Mouse (Mus musculus): Measurements from ENCODE around the gene Hist1h2af. TPM values are rescaled to one million over a fixed set of nuclear protein-coding genes. Genes with fewer than 3 reads are reported as not detected.
A peak's percentile ranks its signal among the peaks of the same experiment; 100 is the strongest.
"Not testable (repeated sequence)": the region's sequence is repeated elsewhere in the genome, so short reads cannot be mapped to it uniquely, and the experiment has no call there.

The Hist1h2af gene
- polyA plus RNA-seq, 1 experiment from 2014 or later = 2.7 TPM

DNA sequence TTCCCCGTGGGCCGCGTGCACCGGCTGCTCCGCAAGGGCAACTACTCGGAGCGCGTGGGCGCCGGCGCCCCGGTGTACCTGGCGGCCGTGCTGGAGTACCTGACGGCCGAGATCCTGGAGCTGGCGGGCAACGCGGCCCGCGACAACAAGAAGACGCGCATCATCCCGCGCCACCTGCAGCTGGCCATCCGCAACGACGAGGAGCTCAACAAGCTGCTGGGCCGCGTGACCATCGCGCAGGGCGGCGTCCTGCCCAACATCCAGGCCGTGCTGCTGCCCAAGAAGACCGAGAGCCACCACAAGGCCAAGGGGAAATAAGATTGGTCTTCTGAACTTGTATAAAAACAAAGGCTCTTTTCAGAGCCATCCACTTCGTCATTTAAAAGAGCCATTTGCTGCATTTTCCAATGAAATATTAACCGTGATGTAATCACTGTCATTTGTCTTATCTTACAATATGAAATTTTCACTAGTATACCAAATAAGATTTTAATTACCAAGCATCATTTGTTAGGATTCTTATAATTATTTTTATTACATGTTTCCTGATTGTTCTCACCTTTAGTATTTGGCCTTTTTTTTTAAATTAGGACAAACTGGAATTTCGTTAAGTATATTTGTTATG lies 41.0 kb downstream of the Hist1h2af start:
- H3K9me3 ChIP-seq (replicated peaks); ATAC-seq (ENCODE audit: insufficient number of reproducible peaks, low FRiP score, low TSS enrichment, low read depth); H3K27me3 ChIP-seq; H3K36me3 ChIP-seq; H3K9ac ChIP-seq: not testable (repeated sequence)
- peaks cover 29% of the 10 kb centered on the region for H3K4me1 ChIP-seq
- H3K27ac ChIP-seq (replicated peaks) = peak overlapping the region; percentile 96
- peak overlapping the region; percentile 49 for H3K4me3 ChIP-seq (replicated peaks)
- peak overlapping the region; percentile 67 for H3K4me2 ChIP-seq (replicated peaks)
- WGBS = 0% methylated on average over 5 of the region's 39 CpGs

DNA sequence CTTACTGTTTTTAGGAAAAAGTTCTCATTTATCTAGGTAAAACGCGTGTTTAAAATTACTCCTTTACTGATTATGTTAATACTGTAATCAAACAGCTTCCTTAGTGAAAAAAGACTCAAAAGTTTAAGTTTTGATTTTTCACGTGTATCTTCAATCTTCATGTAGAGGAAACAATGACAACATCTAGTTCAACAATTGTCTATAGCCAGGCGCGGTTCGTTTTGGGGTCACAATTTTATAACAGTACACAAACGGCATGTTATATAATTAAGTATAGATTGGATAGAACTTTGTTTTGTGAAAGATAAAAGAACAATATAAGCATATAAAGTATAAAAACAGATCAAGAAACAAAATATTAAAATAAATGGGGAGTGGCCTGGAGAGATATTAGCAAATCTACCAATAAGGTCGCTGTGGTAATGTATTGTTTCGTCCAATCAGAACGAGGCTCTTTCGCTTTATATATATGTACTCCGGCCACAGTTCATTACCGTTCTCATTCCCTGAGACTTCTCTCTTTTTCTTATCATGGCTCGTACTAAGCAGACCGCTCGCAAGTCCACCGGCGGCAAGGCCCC lies 41.7 kb downstream of the Hist1h2af start, which contains the start of gene Hist1h3d:
Gene Hist1h3d (plus strand): TSS at position 493 of the 581 bp plus-strand sequence.
- Histone ChIP-seq H3K36me3 (no peaks in the 10 kb centered on the region), H3K4me3 (replicated peaks) (peak within 1 kb of the TSS; percentile 46), H3K27ac (replicated peaks) (peak within 1 kb of the TSS; percentile 84), H3K9me3 (replicated peaks) (no peaks in the 10 kb centered on the region), H3K4me2 (replicated peaks) (peak within 1 kb of the TSS; percentile 67), H3K4me1 (peaks cover 26% of the 10 kb centered on the region), H3K9ac (peak within 1 kb of the TSS; percentile 44; the same call in 1 of the 2 replicates), H3K27me3 (no peaks in the 10 kb centered on the region)
- under 1% methylated on average over 18 of the region's 18 CpGs for WGBS
- ATAC-seq (ENCODE audit: insufficient number of reproducible peaks, low FRiP score, low TSS enrichment, low read depth) = peak; percentile 55

- Histone ChIP-seq H3K4me2 (replicated peaks) (peak overlapping the region; percentile 67), H3K27ac (replicated peaks) (peak overlapping the region; percentile 84), H3K4me3 (replicated peaks) (peak overlapping the region; percentile 46), H3K4me1 (peaks cover 28% of the 10 kb centered on the region), H3K9ac (peak overlapping the region; percentile 44; the same call in 1 of the 2 replicates)
- not testable (repeated sequence) for H3K27me3 ChIP-seq; ATAC-seq (ENCODE audit: insufficient number of reproducible peaks, low FRiP score, low TSS enrichment, low read depth); H3K36me3 ChIP-seq; H3K9me3 ChIP-seq (replicated peaks)
- under 1% methylated on average over 11 of the region's 40 CpGs for WGBS
Measured at GRCm38 (mm10) chr13:23575864-23576313, 42.2 kb downstream of the Hist1h2af start.

DNA sequence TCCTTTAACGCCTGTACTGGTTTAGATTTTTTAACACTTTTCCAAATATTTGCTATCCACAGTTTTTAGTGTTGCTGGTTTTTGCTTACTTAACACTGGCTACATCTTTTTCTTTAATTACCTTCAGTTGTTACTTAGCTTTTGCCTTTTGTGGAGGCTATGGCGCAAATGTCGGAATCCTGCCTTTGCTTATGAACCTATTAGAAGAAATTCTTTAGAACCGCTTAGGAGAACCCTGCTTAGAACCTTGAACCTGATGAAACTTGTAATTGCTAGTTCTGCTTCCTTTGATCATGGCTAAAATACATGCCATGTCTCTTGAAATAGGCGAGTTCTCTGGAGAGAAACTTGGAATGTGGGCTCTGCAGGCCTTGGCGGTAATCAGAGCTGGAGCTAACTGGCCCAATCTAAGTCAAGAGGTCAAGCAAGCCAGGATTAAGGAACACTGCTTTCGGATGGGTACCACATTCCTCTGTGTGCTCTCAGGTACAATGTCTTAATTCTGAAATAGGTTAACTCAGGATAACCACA lies 42.7 kb downstream of the Hist1h2af start:
- 3% methylated on average over 7 of the region's 7 CpGs for WGBS
- H3K36me3 ChIP-seq = no peaks in the 10 kb centered on the region
- peak overlapping the region; percentile 84 for H3K27ac ChIP-seq (replicated peaks)
- H3K9me3 ChIP-seq (replicated peaks) = no peaks in the 10 kb centered on the region
- no peak for ATAC-seq (ENCODE audit: insufficient number of reproducible peaks, low FRiP score, low TSS enrichment, low read depth)
- H3K9ac ChIP-seq = peak overlapping the region; percentile 12; the same call in 1 of the 2 replicates
- H3K4me1 ChIP-seq = peaks cover 30% of the 10 kb centered on the region
- H3K27me3 ChIP-seq = no peaks in the 10 kb centered on the region
- peak overlapping the region; percentile 67 for H3K4me2 ChIP-seq (replicated peaks)
- H3K4me3 ChIP-seq (replicated peaks) = peak overlapping the region; percentile 46

GRCm38 (mm10) chr13:23576906-23577639 lies 43.4 kb downstream of the Hist1h2af start:
- Histone ChIP-seq H3K4me3 (replicated peaks) (peak overlapping the region; percentile 46), H3K27me3 (no peaks in the 10 kb centered on the region), H3K4me2 (replicated peaks) (peak overlapping the region; percentile 67), H3K9ac (no peak overlapping the region), H3K4me1 (peaks cover 32% of the 10 kb centered on the region), H3K36me3 (no peaks in the 10 kb centered on the region), H3K27ac (replicated peaks) (peak overlapping the region; percentile 84), H3K9me3 (replicated peaks) (no peaks in the 10 kb centered on the region)
- no peak for ATAC-seq (ENCODE audit: insufficient number of reproducible peaks, low FRiP score, low TSS enrichment, low read depth)
- 32% methylated on average over 6 of the region's 6 CpGs for WGBS

- ATAC-seq (ENCODE audit: insufficient number of reproducible peaks, low FRiP score, low TSS enrichment, low read depth) = no peak
- Histone ChIP-seq H3K4me3 (replicated peaks) (no peak overlapping the region), H3K27ac (replicated peaks) (no peak overlapping the region), H3K27me3 (no peaks in the 10 kb centered on the region), H3K4me2 (replicated peaks) (no peak overlapping the region), H3K9me3 (replicated peaks) (no peaks in the 10 kb centered on the region), H3K36me3 (no peaks in the 10 kb centered on the region), H3K9ac (no peak overlapping the region), H3K4me1 (peaks cover 33% of the 10 kb centered on the region)
- 80% methylated on average over 1 of the region's 1 CpGs for WGBS
Measured at GRCm38 (mm10) chr13:23577835-23578234, 44.1 kb downstream of the Hist1h2af start.

DNA sequence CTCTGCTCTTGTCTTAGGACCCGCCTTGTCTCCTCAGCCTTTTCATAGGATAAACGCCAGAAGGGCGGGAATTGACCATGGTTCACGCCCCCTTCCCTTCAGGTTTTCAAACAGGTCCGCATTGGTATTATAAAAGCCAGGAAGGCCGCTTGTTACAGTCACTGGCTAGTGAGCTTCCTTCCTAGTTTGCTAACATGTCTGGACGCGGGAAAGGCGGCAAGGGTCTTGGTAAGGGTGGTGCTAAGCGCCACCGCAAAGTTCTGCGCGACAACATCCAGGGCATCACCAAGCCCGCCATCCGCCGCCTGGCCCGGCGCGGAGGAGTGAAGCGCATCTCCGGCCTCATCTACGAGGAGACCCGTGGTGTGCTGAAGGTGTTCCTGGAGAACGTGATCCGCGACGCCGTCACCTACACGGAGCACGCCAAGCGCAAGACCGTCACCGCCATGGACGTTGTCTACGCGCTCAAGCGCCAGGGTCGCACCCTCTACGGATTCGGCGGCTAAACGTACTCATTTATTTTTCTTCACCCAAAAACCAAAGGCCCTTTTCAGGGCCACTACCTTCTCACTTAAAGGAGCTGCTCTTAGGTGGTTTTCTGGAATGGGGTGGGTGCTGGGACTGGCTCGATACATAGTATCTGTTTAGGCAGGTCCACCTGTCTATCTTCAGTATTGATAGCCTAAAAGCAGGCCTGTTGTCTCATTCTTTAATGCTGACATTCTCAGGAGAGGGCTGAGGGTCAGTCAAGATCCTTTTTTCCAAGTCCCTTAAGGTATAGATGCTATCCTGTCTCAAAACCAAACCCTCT lies 47.9 kb downstream of the Hist1h2af start, which contains the start of gene Hist1h4d:
Gene Hist1h4d (plus strand): TSS at position 191 of the 811 bp plus-strand sequence.
- WGBS = under 1% methylated on average over 43 of the region's 43 CpGs
- peak within 1 kb of the TSS; percentile 31; the same call in 1 of the 2 replicates for H3K9ac ChIP-seq

DNA sequence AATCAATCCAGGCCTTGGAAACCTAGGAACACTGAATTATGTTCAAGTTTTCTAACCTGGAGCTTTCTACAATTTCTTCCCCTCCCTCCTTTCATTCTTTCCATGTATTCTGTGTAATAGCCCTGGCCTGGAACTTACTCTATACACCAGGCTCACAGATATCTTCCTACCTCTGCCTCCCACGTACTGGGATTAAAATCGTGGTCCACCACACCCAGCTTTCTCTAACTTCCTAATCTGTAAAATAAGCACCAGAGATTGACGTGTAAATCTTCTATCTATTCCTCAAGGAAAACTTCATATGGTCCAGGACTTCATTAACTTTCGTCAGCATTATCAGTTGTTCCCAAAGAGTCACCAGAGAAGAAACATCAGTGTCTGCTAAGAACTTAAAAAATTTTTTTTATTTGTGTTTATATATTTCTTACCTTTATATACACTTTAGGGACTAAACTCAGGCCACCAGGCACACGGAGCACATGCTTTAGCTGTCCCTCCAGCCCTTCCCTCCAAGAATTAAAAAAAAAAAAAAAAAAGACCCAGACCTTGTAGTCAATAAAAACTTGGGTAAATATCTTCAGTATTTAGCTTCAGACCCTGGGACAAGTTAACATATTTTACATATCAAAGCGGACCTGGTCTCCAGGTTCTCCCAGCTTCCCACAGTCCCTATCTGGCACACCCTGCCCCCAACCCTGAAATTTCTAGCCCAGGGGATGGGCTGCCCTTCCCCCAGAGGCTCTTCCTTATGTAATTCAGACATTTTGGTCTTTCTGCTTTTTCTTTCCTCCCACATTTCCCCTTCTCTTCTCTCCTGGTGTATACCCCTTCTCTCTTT lies 48.7 kb downstream of the Hist1h2af start:
- H3K4me2 ChIP-seq (replicated peaks) = peak overlapping the region; percentile 59
- peak overlapping the region; percentile 31; the same call in 1 of the 2 replicates for H3K9ac ChIP-seq
- H3K27ac ChIP-seq (replicated peaks) = peak overlapping the region; percentile 97
- peaks cover 29% of the 10 kb centered on the region for H3K4me1 ChIP-seq
- ATAC-seq (ENCODE audit: insufficient number of reproducible peaks, low FRiP score, low TSS enrichment, low read depth) = no peak
- H3K36me3 ChIP-seq = no peaks in the 10 kb centered on the region
- H3K9me3 ChIP-seq (replicated peaks) = no peaks in the 10 kb centered on the region
- H3K27me3 ChIP-seq = no peaks in the 10 kb centered on the region
- WGBS = 6% methylated on average over 6 of the region's 6 CpGs
- peak overlapping the region; percentile 53 for H3K4me3 ChIP-seq (replicated peaks)

More for the DNA sequence above, 47.9 kb downstream of the Hist1h2af start, which contains the start of gene Hist1h4d:
- peak within 1 kb of the TSS; percentile 97 for H3K27ac ChIP-seq (replicated peaks)
- peaks cover 36% of the 10 kb centered on the region for H3K4me1 ChIP-seq
- no peaks in the 10 kb centered on the region for H3K9me3 ChIP-seq (replicated peaks)
- H3K4me2 ChIP-seq (replicated peaks) = peak within 1 kb of the TSS; percentile 59
- no peaks in the 10 kb centered on the region for H3K36me3 ChIP-seq
- peak within 1 kb of the TSS; percentile 53 for H3K4me3 ChIP-seq (replicated peaks)
- peak; percentile 90 for ATAC-seq (ENCODE audit: insufficient number of reproducible peaks, low FRiP score, low TSS enrichment, low read depth)
- H3K27me3 ChIP-seq = no peaks in the 10 kb centered on the region

DNA sequence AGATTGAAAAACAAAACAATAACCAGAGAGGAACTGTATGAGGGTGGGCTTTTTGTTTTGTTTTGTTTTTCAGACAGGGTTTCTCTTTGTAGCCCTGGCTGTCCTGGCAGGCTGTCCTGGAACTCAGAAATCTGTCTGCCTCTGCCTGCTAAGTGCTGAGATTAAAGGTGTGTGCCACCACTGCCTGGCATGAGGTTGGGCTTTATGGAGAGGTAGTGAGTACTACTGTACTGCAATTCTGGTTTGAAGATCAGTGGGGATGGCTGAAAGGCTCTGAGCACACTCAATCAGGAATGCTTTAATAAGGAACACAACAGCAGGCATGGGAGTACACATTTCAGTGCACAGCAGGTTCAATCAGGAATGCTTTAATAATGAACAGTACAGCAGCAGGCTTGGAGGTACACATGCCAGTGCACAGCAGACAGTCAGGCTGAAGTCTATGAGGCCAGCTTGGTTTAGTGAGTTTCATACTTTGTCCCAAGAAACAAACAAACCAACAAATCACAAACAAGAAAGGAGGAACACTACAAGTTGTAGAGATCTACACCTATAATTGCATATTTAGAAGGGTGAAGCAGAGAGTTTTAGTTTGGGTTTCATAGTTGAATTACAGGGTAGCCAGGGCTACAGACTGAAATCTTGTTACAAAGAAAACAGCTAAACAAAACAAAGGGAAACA lies 49.8 kb downstream of the Hist1h2af start:
- H3K4me1 ChIP-seq = peaks cover 29% of the 10 kb centered on the region
- no peak overlapping the region for H3K9ac ChIP-seq
- no peak for ATAC-seq (ENCODE audit: insufficient number of reproducible peaks, low FRiP score, low TSS enrichment, low read depth)
- H3K9me3 ChIP-seq (replicated peaks) = no peaks in the 10 kb centered on the region
- H3K36me3 ChIP-seq = no peaks in the 10 kb centered on the region
- H3K4me2 ChIP-seq (replicated peaks) = 0 out of 2 replicates have a peak overlapping the region, but pooled peaks have one; percentile 10
- H3K4me3 ChIP-seq (replicated peaks) = 0 out of 2 replicates have a peak overlapping the region, but pooled peaks have one; percentile 1
- no peaks in the 10 kb centered on the region for H3K27me3 ChIP-seq
- H3K27ac ChIP-seq (replicated peaks) = peak overlapping the region; percentile 97

All from embryonic facial prominence, embryonic 15.5 days (tissue).